Mouse (Mus musculus) midbrain, embryonic 12.5 days (tissue): ENCODE data around the gene Ankrd23. TPM values are rescaled to one million over a fixed set of nuclear protein-coding genes. Genes with fewer than 3 reads are reported as not detected.
A peak's percentile ranks its signal among the peaks of the same experiment; 100 is the strongest.

Experiments
- ATAC-seq: fragments of 200-750 bp; cut with Nextera tagmentation; 2 replicates; pipeline ENCODE4 v1.8.0; 2017; ENCODE audit warnings: low read depth, moderate TSS enrichment, moderate library complexity; ENCODE audit not compliant: low FRiP score
- H3K27ac ChIP-seq: fragments of 300-500 bp; sonication (generic); replicated peaks from 2 replicates; pipeline ENCODE4 v1.5.1; 2016; ENCODE audit warnings: mild to moderate bottlenecking
- H3K27me3 ChIP-seq: fragments of 300-500 bp; sonication (generic); 2 replicates; pipeline ENCODE4 v1.6.1; 2016; ENCODE audit warnings: mild to moderate bottlenecking
- H3K36me3 ChIP-seq: fragments of 300-500 bp; sonication (generic); 2 replicates; pipeline ENCODE4 v1.6.1; 2016
- H3K4me1 ChIP-seq: fragments of 300-500 bp; sonication (generic); 2 replicates; pipeline ENCODE4 v1.6.1; 2016
- H3K4me2 ChIP-seq: fragments of 300-500 bp; sonication (generic); replicated peaks from 2 replicates; pipeline ENCODE4 v1.6.1; 2016; ENCODE audit warnings: mild to moderate bottlenecking, moderate library complexity
- H3K4me3 ChIP-seq: fragments of 300-500 bp; sonication (generic); 2 replicates; pipeline ENCODE4 v1.5.1; 2016; ENCODE audit warnings: mild to moderate bottlenecking
- H3K9ac ChIP-seq: fragments of 300-500 bp; sonication (generic); replicated peaks from 2 replicates; pipeline ENCODE4 v1.6.1; 2016; ENCODE audit warnings: mild to moderate bottlenecking, moderate library complexity
- H3K9me3 ChIP-seq: fragments of 300-500 bp; sonication (generic); 2 replicates; pipeline ENCODE4 v1.6.1; 2016; ENCODE audit warnings: mild to moderate bottlenecking
- WGBS: fragments of 180-500 bp; shearing (Covaris S2); methylation state at CpG from one replicate; pipeline ENCODE4 v1.1.7; 2016; 5-methylcytosine and 5-hydroxymethylcytosine counted together
- polyA plus RNA-seq: library from polyadenylated mRNA; unstranded; fragments of >200 nt; fragmentation: Nextera tagmentation; extraction: Ambion mirVana; gene quantifications from 2 replicates; pipeline ENCODE4 v1.2.1, GENCODE M21; 2016

Gene Ankrd23
- polyA plus RNA-seq, 1 experiment from 2014 or later, result 19.8 TPM

GRCm38 (mm10) chr1:36539186-36539585, 2.5 kb upstream of the Ankrd23 start, which contains the start of gene Gm42417:
Gene Gm42417 (minus strand): TSS chr1:36539429.
- WGBS, result 73% methylated on average over 9 of the region's 9 CpGs
- no peak for ATAC-seq
- Histone ChIP-seq H3K4me2 (no peak within 1 kb of the TSS), H3K4me1 (peaks cover 4% of the 10 kb centered on the region; the same call in 1 of the 2 replicates), H3K36me3 (peaks cover 38% of the 10 kb centered on the region), H3K27me3 (no peaks in the 10 kb centered on the region), H3K9ac (no peak within 1 kb of the TSS), H3K27ac (no peak within 1 kb of the TSS), H3K9me3 (no peaks in the 10 kb centered on the region), H3K4me3 (no peak within 1 kb of the TSS)

GRCm38 (mm10) chr1:36538727-36539126, 2.0 kb upstream of the Ankrd23 start:
- Histone ChIP-seq H3K9me3 (no peaks in the 10 kb centered on the region), H3K4me1 (peaks cover 4% of the 10 kb centered on the region; the same call in 1 of the 2 replicates), H3K36me3 (peaks cover 38% of the 10 kb centered on the region), H3K4me3 (no peak overlapping the region), H3K27me3 (no peaks in the 10 kb centered on the region), H3K27ac (no peak overlapping the region), H3K4me2 (no peak overlapping the region), H3K9ac (no peak overlapping the region)
- 89% methylated on average over 4 of the region's 4 CpGs for WGBS
- no peak for ATAC-seq

- Histone ChIP-seq H3K9me3 (no peaks in the 10 kb centered on the region), H3K4me3 (no peak overlapping the region)
- WGBS, result 83% methylated on average over 8 of the region's 8 CpGs
These were observed 320 bp downstream of the Ankrd23 start for GRCm38 (mm10) chr1:36536397-36536728.

GRCm38 (mm10) chr1:36535477-36536396, 946 bp downstream of the Ankrd23 start:
- H3K36me3 ChIP-seq, result peaks cover 29% of the 10 kb centered on the region
- H3K4me3 ChIP-seq, result no peak overlapping the region
- ATAC-seq, result no peak
- H3K9me3 ChIP-seq, result no peaks in the 10 kb centered on the region
- peaks cover 4% of the 10 kb centered on the region; the same call in 1 of the 2 replicates for H3K4me1 ChIP-seq
- H3K9ac ChIP-seq, result no peak overlapping the region
- H3K27me3 ChIP-seq, result no peaks in the 10 kb centered on the region
- H3K4me2 ChIP-seq, result no peak overlapping the region
- H3K27ac ChIP-seq, result no peak overlapping the region
- 90% methylated on average over 11 of the region's 11 CpGs for WGBS

More at GRCm38 (mm10) chr1:36536397-36536728, 320 bp downstream of the Ankrd23 start:
- ATAC-seq, result no peak
- Histone ChIP-seq H3K9ac (no peak overlapping the region), H3K4me1 (peaks cover 4% of the 10 kb centered on the region; the same call in 1 of the 2 replicates), H3K36me3 (peaks cover 31% of the 10 kb centered on the region), H3K27ac (no peak overlapping the region), H3K27me3 (no peaks in the 10 kb centered on the region), H3K4me2 (no peak overlapping the region)

- no peak overlapping the region for H3K4me2 ChIP-seq
- H3K9ac ChIP-seq, result no peak overlapping the region
- peaks cover 4% of the 10 kb centered on the region; the same call in 1 of the 2 replicates for H3K4me1 ChIP-seq
- no peak overlapping the region for H3K27ac ChIP-seq
- no peak for ATAC-seq
- no peaks in the 10 kb centered on the region for H3K9me3 ChIP-seq
- no peaks in the 10 kb centered on the region for H3K27me3 ChIP-seq
- 89% methylated on average over 6 of the region's 6 CpGs for WGBS
- peaks cover 21% of the 10 kb centered on the region for H3K36me3 ChIP-seq
- H3K4me3 ChIP-seq, result no peak overlapping the region
These were observed 2.1 kb downstream of the Ankrd23 start for GRCm38 (mm10) chr1:36534595-36535058.

- no peaks in the 10 kb centered on the region for H3K27me3 ChIP-seq
- H3K4me1 ChIP-seq, result peaks cover 5% of the 10 kb centered on the region; the same call in 1 of the 2 replicates
- no peak overlapping the region for H3K4me3 ChIP-seq
- H3K9me3 ChIP-seq, result no peaks in the 10 kb centered on the region
- no peak overlapping the region for H3K9ac ChIP-seq
- 88% methylated on average over 6 of the region's 6 CpGs for WGBS
- peaks cover 12% of the 10 kb centered on the region for H3K36me3 ChIP-seq
- no peak overlapping the region for H3K4me2 ChIP-seq
- H3K27ac ChIP-seq, result no peak overlapping the region
- ATAC-seq, result no peak
These were observed 3.1 kb downstream of the Ankrd23 start for GRCm38 (mm10) chr1:36533546-36533945.

GRCm38 (mm10) chr1:36531461-36531860, 5.2 kb downstream of the Ankrd23 start:
- WGBS, result 87% methylated on average over 12 of the region's 12 CpGs
- Histone ChIP-seq H3K4me2 (no peak overlapping the region), H3K27ac (no peak overlapping the region), H3K4me1 (peaks cover 11% of the 10 kb centered on the region; the same call in 1 of the 2 replicates), H3K36me3 (0 out of 2 replicates have a peak, but pooled peaks cover 15% of the 10 kb centered on the region), H3K9me3 (no peaks in the 10 kb centered on the region), H3K4me3 (no peak overlapping the region), H3K9ac (no peak overlapping the region), H3K27me3 (no peaks in the 10 kb centered on the region)
- no peak for ATAC-seq

- H3K4me3 ChIP-seq, result no peak overlapping the region
- no peaks in the 10 kb centered on the region for H3K27me3 ChIP-seq
- no peaks in the 10 kb centered on the region for H3K9me3 ChIP-seq
- peaks cover 11% of the 10 kb centered on the region; the same call in 1 of the 2 replicates for H3K4me1 ChIP-seq
- no peak overlapping the region for H3K27ac ChIP-seq
- H3K36me3 ChIP-seq, result peaks cover 19% of the 10 kb centered on the region; the same call in 1 of the 2 replicates
- 92% methylated on average over 7 of the region's 7 CpGs for WGBS
- no peak overlapping the region for H3K9ac ChIP-seq
- ATAC-seq, result no peak
- H3K4me2 ChIP-seq, result no peak overlapping the region
These were observed 5.7 kb downstream of the Ankrd23 start for GRCm38 (mm10) chr1:36530962-36531361.

- 81% methylated on average over 8 of the region's 8 CpGs for WGBS
- Histone ChIP-seq H3K4me1 (peaks cover 11% of the 10 kb centered on the region; the same call in 1 of the 2 replicates), H3K9ac (no peak overlapping the region), H3K36me3 (peaks cover 24% of the 10 kb centered on the region), H3K4me3 (no peak overlapping the region), H3K9me3 (no peaks in the 10 kb centered on the region), H3K27me3 (no peaks in the 10 kb centered on the region), H3K4me2 (no peak overlapping the region), H3K27ac (no peak overlapping the region)
- no peak for ATAC-seq
These were observed 6.2 kb downstream of the Ankrd23 start for GRCm38 (mm10) chr1:36530485-36530884.

- Histone ChIP-seq H3K4me1 (peaks cover 11% of the 10 kb centered on the region; the same call in 1 of the 2 replicates), H3K27me3 (no peaks in the 10 kb centered on the region), H3K9me3 (no peaks in the 10 kb centered on the region), H3K4me2 (no peak overlapping the region), H3K36me3 (peaks cover 30% of the 10 kb centered on the region), H3K27ac (no peak overlapping the region), H3K4me3 (no peak overlapping the region), H3K9ac (no peak overlapping the region)
- WGBS, result 90% methylated on average over 4 of the region's 4 CpGs
- no peak for ATAC-seq
These were observed 6.8 kb downstream of the Ankrd23 start for GRCm38 (mm10) chr1:36529875-36530274.

GRCm38 (mm10) chr1:36529274-36529673, 7.4 kb downstream of the Ankrd23 start:
- no peaks in the 10 kb centered on the region for H3K27me3 ChIP-seq
- no peak overlapping the region for H3K27ac ChIP-seq
- no peak overlapping the region for H3K4me3 ChIP-seq
- ATAC-seq, result no peak
- peaks cover 11% of the 10 kb centered on the region; the same call in 1 of the 2 replicates for H3K4me1 ChIP-seq
- H3K36me3 ChIP-seq, result peaks cover 36% of the 10 kb centered on the region
- H3K9me3 ChIP-seq, result no peaks in the 10 kb centered on the region
- H3K9ac ChIP-seq, result no peak overlapping the region
- WGBS, result 90% methylated on average over 4 of the region's 4 CpGs
- H3K4me2 ChIP-seq, result no peak overlapping the region

- H3K4me1 ChIP-seq, result peaks cover 11% of the 10 kb centered on the region; the same call in 1 of the 2 replicates
- no peak overlapping the region for H3K4me2 ChIP-seq
- no peaks in the 10 kb centered on the region for H3K9me3 ChIP-seq
- no peaks in the 10 kb centered on the region for H3K27me3 ChIP-seq
- no peak overlapping the region for H3K9ac ChIP-seq
- peaks cover 45% of the 10 kb centered on the region for H3K36me3 ChIP-seq
- peak; percentile 69 for ATAC-seq
- WGBS, result 12% methylated on average over 1 of the region's 1 CpGs
- H3K27ac ChIP-seq, result peak overlapping the region; percentile 82
- no peak overlapping the region for H3K4me3 ChIP-seq
These were observed 8.3 kb downstream of the Ankrd23 start for GRCm38 (mm10) chr1:36528351-36528750.
